ENCODE assay signal across 8 mouse cellular contexts in genomic region chr15:99223585-99224207, GRCm38 (mm10). TPM values are rescaled to one million over a fixed set of nuclear protein-coding genes. Genes with fewer than 3 reads are reported as not detected.
DNase-seq lines count a peak whose midpoint lies in the region; ATAC-seq and TF ChIP-seq lines count a peak whose summit lies in the region.

No protein-coding gene starts in this region.

- TF ChIP-seq CTCF in cerebellum, adult 2 months (IDR thresholded peaks at IDR 0.05; ENCODE audit: borderline replicate concordance, insufficient read depth, low read depth, low read length), result no peak
- no peak for TF ChIP-seq CTCF in intestine, postnatal 0 days (IDR thresholded peaks at IDR 0.05; ENCODE audit: low read depth)

- no peak overlapping the region for H3K9ac ChIP-seq in intestine, postnatal 0 days (ENCODE audit: low read depth, low read length)
- H3K9ac ChIP-seq in limb, embryonic 13.5 days, result peak overlapping the region; percentile 62
- peak overlapping the region; percentile 39 for H3K9ac ChIP-seq in midbrain, embryonic 16.5 days (ENCODE audit: low read depth, low read length)

- peak; percentile 59 for DNase-seq in ovary, postnatal 36 days (ENCODE audit: low spot score)
- DNase-seq in ovary, adult 18-20 months (ENCODE audit: low spot score), result no peak
- DNase-seq in cerebellum, adult 2 months, result peak; percentile 70 to 71
- DNase-seq in frontal cortex, adult 2 months (ENCODE audit: extremely low spot score in 1 of 2, low spot score in 1 of 2), result peak; percentile 64 to 83
- peak; percentile 52 for DNase-seq in thymus, postnatal 25 days

- no peaks in the 10 kb centered on the region for H3K9me3 ChIP-seq in intestine, postnatal 0 days (ENCODE audit: control insufficient read depth)
- H3K9me3 ChIP-seq in limb, embryonic 13.5 days, result no peaks in the 10 kb centered on the region
- no peaks in the 10 kb centered on the region for H3K9me3 ChIP-seq in midbrain, embryonic 16.5 days (replicated peaks; ENCODE audit: control insufficient read depth, low read length, poor library complexity, severe bottlenecking)

- no peak for ATAC-seq in intestine, postnatal 0 days
- no peak for ATAC-seq in limb, embryonic 13.5 days (ENCODE audit: low FRiP score, low read depth)
- no peak for ATAC-seq in midbrain, embryonic 16.5 days

- peaks cover 2% of the 10 kb centered on the region; the same call in 1 of the 2 replicates for H3K27me3 ChIP-seq in cerebellum, adult 2 months (ENCODE audit: control insufficient read depth, insufficient read depth, low read length)
- peaks cover 77% of the 10 kb centered on the region for H3K27me3 ChIP-seq in intestine, postnatal 0 days (replicated peaks; ENCODE audit: control insufficient read depth, insufficient read depth, low read length)
- peaks cover 89% of the 10 kb centered on the region for H3K27me3 ChIP-seq in limb, embryonic 13.5 days
- peaks cover 66% of the 10 kb centered on the region for H3K27me3 ChIP-seq in midbrain, embryonic 16.5 days (ENCODE audit: control insufficient read depth, insufficient read depth, low read depth, low read length)

- no peak overlapping the region for H3K27ac ChIP-seq in cerebellum, adult 2 months (ENCODE audit: insufficient read depth, low read length)
- H3K27ac ChIP-seq in intestine, postnatal 0 days (ENCODE audit: low read depth, low read length), result no peak overlapping the region
- H3K27ac ChIP-seq in limb, embryonic 13.5 days, result no peak overlapping the region
- no peak overlapping the region for H3K27ac ChIP-seq in midbrain, embryonic 16.5 days (ENCODE audit: low read length)

- H3K4me1 ChIP-seq in cerebellum, adult 2 months (ENCODE audit: control insufficient read depth, insufficient read depth, low read length), result no peaks in the 10 kb centered on the region
- peaks cover 4% of the 10 kb centered on the region; the same call in 1 of the 2 replicates for H3K4me1 ChIP-seq in intestine, postnatal 0 days (replicated peaks; ENCODE audit: control insufficient read depth, insufficient read depth, low read length)
- H3K4me1 ChIP-seq in limb, embryonic 13.5 days, result peaks cover 55% of the 10 kb centered on the region
- peaks cover 17% of the 10 kb centered on the region for H3K4me1 ChIP-seq in midbrain, embryonic 16.5 days (ENCODE audit: control insufficient read depth, insufficient read depth, low read length)

- H3K4me3 ChIP-seq in cerebellum, adult 2 months (replicated peaks; ENCODE audit: insufficient read depth, low read depth, low read length), result peak overlapping the region; percentile 65
- H3K4me3 ChIP-seq in intestine, postnatal 0 days (ENCODE audit: low read depth, low read length), result peak overlapping the region; percentile 59
- peak overlapping the region; percentile 48 for H3K4me3 ChIP-seq in limb, embryonic 13.5 days
- peak overlapping the region; percentile 31 for H3K4me3 ChIP-seq in midbrain, embryonic 16.5 days (ENCODE audit: low read depth, low read length)

- H3K4me2 ChIP-seq in intestine, postnatal 0 days (replicated peaks; ENCODE audit: low read depth), result peak overlapping the region; percentile 95
- H3K4me2 ChIP-seq in limb, embryonic 13.5 days (replicated peaks), result peak overlapping the region; percentile 77
- peak overlapping the region; percentile 61 for H3K4me2 ChIP-seq in midbrain, embryonic 16.5 days (ENCODE audit: low read length)

- H3K36me3 ChIP-seq in intestine, postnatal 0 days (ENCODE audit: control insufficient read depth, insufficient read depth), result no peaks in the 10 kb centered on the region
- H3K36me3 ChIP-seq in limb, embryonic 13.5 days, result no peaks in the 10 kb centered on the region
- no peaks in the 10 kb centered on the region for H3K36me3 ChIP-seq in midbrain, embryonic 16.5 days (ENCODE audit: control insufficient read depth, insufficient read depth, low read length)

- 1% methylated on average over 46 of the region's 46 CpGs for WGBS in cerebellum, adult 2 months
- under 1% methylated on average over 45 of the region's 46 CpGs for WGBS in intestine, postnatal 0 days
- WGBS in limb, embryonic 13.5 days, result under 1% methylated on average over 46 of the region's 46 CpGs
- WGBS in midbrain, embryonic 16.5 days, result under 1% methylated on average over 35 of the region's 46 CpGs

- no peak for TF ChIP-seq POLR2A in cerebellum, adult 2 months (IDR thresholded peaks at IDR 0.05; ENCODE audit: borderline replicate concordance, insufficient read depth, low read length)

RNA-seq across cellular contexts. Expression of gene Kcnh3, which starts 1.0 kb away (rescaled TPM):
- 5.0 and 7.0 TPM in 2 replicates for polyA plus RNA-seq in cerebellum, adult 2 months (2012; rRNA removed)
- polyA plus RNA-seq in frontal cortex, adult 2 months (2012; rRNA removed), result 166 and 196 TPM in 2 replicates
- polyA plus RNA-seq in intestine, postnatal 0 days (2015; fragmentation: Nextera tagmentation; extraction: Ambion mirVana), result 0.20 and 0.48 TPM in 2 replicates
- 0.28 and 0.37 TPM in 2 replicates for polyA plus RNA-seq in limb, embryonic 13.5 days (2015; fragmentation: Nextera tagmentation; extraction: Ambion mirVana)
- polyA plus RNA-seq in midbrain, embryonic 16.5 days (2015; fragmentation: Nextera tagmentation; extraction: Ambion mirVana), result 0.25 and 0.50 TPM in 2 replicates

RNA-seq across cellular contexts. Expression of gene Mcrs1, which starts 28.1 kb away (rescaled TPM):
- polyA plus RNA-seq in cerebellum, adult 2 months (2012; rRNA removed), result 84.9 and 94.4 TPM in 2 replicates
- polyA plus RNA-seq in frontal cortex, adult 2 months (2012; rRNA removed), result 121 and 122 TPM in 2 replicates
- polyA plus RNA-seq in intestine, postnatal 0 days (2015; fragmentation: Nextera tagmentation; extraction: Ambion mirVana), result 86.8 and 92.0 TPM in 2 replicates
- 143 and 144 TPM in 2 replicates for polyA plus RNA-seq in limb, embryonic 13.5 days (2015; fragmentation: Nextera tagmentation; extraction: Ambion mirVana)
- 209 and 211 TPM in 2 replicates for polyA plus RNA-seq in midbrain, embryonic 16.5 days (2015; fragmentation: Nextera tagmentation; extraction: Ambion mirVana)

Comparison
In these comparisons a context has a peak if more than half of its experiments do, and no peak if none do; other contexts are left out.
1. RNA of gene Kcnh3, which starts 1.0 kb away (polyA plus RNA-seq): 166 to 196 TPM in frontal cortex, adult 2 months; 5.0 to 7.0 TPM in cerebellum, adult 2 months, 0.25 to 0.50 TPM in midbrain, embryonic 16.5 days, 0.20 to 0.48 TPM in intestine, postnatal 0 days and 0.28 to 0.37 TPM in limb, embryonic 13.5 days; every median in the first group is over 10 times any median in the second.
2. Peak in every context shown above with its lines, with median percentiles within 50 percentile points of each other: H3K4me3 ChIP-seq and H3K4me2 ChIP-seq.